Comparison of ENCODE assay signal across 24 mouse cellular contexts in genomic region chr6:117185381-117185780, GRCm38 (mm10). TPM values are rescaled to one million over a fixed set of nuclear protein-coding genes. Genes with fewer than 3 reads are reported as not detected.
DNase-seq lines count a peak whose midpoint lies in the region; ATAC-seq lines count a peak whose summit lies in the region.
"Had no signal": no experiment of that assay in that cellular context is flagged by ENCODE, and none has a peak within 500 bp of the region (broad histone marks: within the 10 kb centered on the region; RNA-seq: fewer than 3 reads in every experiment).

No protein-coding gene starts in this region.

- no peak overlapping the region for H3K9ac ChIP-seq in midbrain, embryonic 16.5 days (ENCODE audit: low read depth, low read length)

- peaks cover 4% of the 10 kb centered on the region; the same call in 1 of the 2 replicates for H3K27me3 ChIP-seq in embryonic facial prominence, embryonic 10.5 days (replicated peaks; ENCODE audit: low read depth, poor library complexity, severe bottlenecking)
- no peaks in the 10 kb centered on the region for H3K27me3 ChIP-seq in midbrain, embryonic 16.5 days (ENCODE audit: control insufficient read depth, insufficient read depth, low read depth, low read length)
- H3K27me3 ChIP-seq: Patski had no signal

- H3K27ac ChIP-seq in embryonic facial prominence, embryonic 10.5 days (replicated peaks), result peak overlapping the region; percentile 25; the same call in 1 of the 2 replicates
- H3K27ac ChIP-seq in midbrain, embryonic 16.5 days (ENCODE audit: low read length), result no peak overlapping the region

- peaks cover 8% of the 10 kb centered on the region; the same call in 1 of the 2 replicates for H3K36me3 ChIP-seq in embryonic facial prominence, embryonic 10.5 days (replicated peaks)
- no peaks in the 10 kb centered on the region for H3K36me3 ChIP-seq in midbrain, embryonic 16.5 days (ENCODE audit: control insufficient read depth, insufficient read depth, low read length)
- H3K36me3 ChIP-seq: G1E had no signal

- no peak overlapping the region for H3K4me3 ChIP-seq in embryonic facial prominence, embryonic 10.5 days
- H3K4me3 ChIP-seq in midbrain, embryonic 16.5 days (ENCODE audit: low read depth, low read length), result no peak overlapping the region

- DNase-seq in heart, adult 11 months, result peak; percentile 82
- no peak for DNase-seq in heart, adult 9 months (ENCODE audit: low spot score in 2 of 2)
- peak; percentile 67 for DNase-seq in 3T3-L1 (ENCODE audit: low read depth, low spot score)
- no peak for DNase-seq in embryonic facial prominence, embryonic 10.5 days (ENCODE audit: low spot score)
- no peak for DNase-seq in adrenal gland, adult 18-20 months (ENCODE audit: low spot score in 2 of 2)
- DNase-seq: adrenal gland, adult 2 months; adrenal gland, adult 8-10 months; adrenal gland, postnatal 10 days; adrenal gland, postnatal 14 days; adrenal gland, postnatal 25 days; adrenal gland, postnatal 36 days; B cell, adult 2 months; cerebellum, adult 11 months; cerebellum, adult 11-12 months; cerebellum, adult 18-20 months; cerebellum, adult 2 months; cerebellum, adult 8-10 months had no signal

- H3K4me1 ChIP-seq in embryonic facial prominence, embryonic 10.5 days, result peaks cover 14% of the 10 kb centered on the region
- 0 out of 2 replicates have a peak, but pooled peaks cover 2% of the 10 kb centered on the region for H3K4me1 ChIP-seq in midbrain, embryonic 16.5 days (ENCODE audit: control insufficient read depth, insufficient read depth, low read length)

- no peak overlapping the region for H3K4me2 ChIP-seq in midbrain, embryonic 16.5 days (ENCODE audit: low read length)

- no peak for ATAC-seq in midbrain, embryonic 16.5 days
- ATAC-seq: activated CD4-positive, CD25-positive, alpha-beta regulatory T cell, adult 4 months; CD4-positive, CD25-positive, alpha-beta regulatory T cell, adult 4 months; Patski had no signal

- H3K9me3 ChIP-seq in embryonic facial prominence, embryonic 10.5 days, result no peaks in the 10 kb centered on the region
- no peaks in the 10 kb centered on the region for H3K9me3 ChIP-seq in midbrain, embryonic 16.5 days (replicated peaks; ENCODE audit: control insufficient read depth, low read length, poor library complexity, severe bottlenecking)

- 66% methylated on average over 4 of the region's 4 CpGs for WGBS in embryonic facial prominence, embryonic 10.5 days
- WGBS in midbrain, embryonic 16.5 days, result 90% methylated on average over 4 of the region's 4 CpGs

RNA-seq across cellular contexts. Expression of gene Cxcl12, which starts 17.0 kb away (rescaled TPM):
- polyA plus RNA-seq in embryonic facial prominence, embryonic 10.5 days (2016; fragmentation: Nextera tagmentation; extraction: Ambion mirVana), result 101 and 126 TPM in 2 replicates
- 51.5 and 52.0 TPM in 2 replicates for polyA plus RNA-seq in midbrain, embryonic 16.5 days (2015; fragmentation: Nextera tagmentation; extraction: Ambion mirVana)
- 10 to 100 TPM; 45.9 to 81.1 TPM for total RNA-seq in adrenal gland, adult 18-20 months (2021)
- total RNA-seq: CH12.LX, MEL had no signal
- polyA plus RNA-seq: activated CD4-positive, CD25-positive, alpha-beta regulatory T cell, adult 4 months; CD4-positive, CD25-positive, alpha-beta regulatory T cell, adult 4 months; G1E had no signal

Comparison
In these comparisons a context has a peak if more than half of its experiments do, and no peak if none do; other contexts are left out.
1. DNase-seq: peak in heart, adult 11 months (single experiment) and 3T3-L1 (single experiment); none in heart, adult 9 months (0 of 2), embryonic facial prominence, embryonic 10.5 days (single experiment) and adrenal gland, adult 18-20 months (0 of 2).